Mouse (Mus musculus) lung, postnatal 0 days (tissue): ENCODE data around the gene Pygm.

Experiments used
- CTCF ChIP-seq: IDR thresholded peaks from 2 replicates; pipeline ENCODE4 v1.5.1; 2016; ENCODE audit warnings: antibody characterized with exemption, mild to moderate bottlenecking
- EP300 ChIP-seq: IDR thresholded peaks from 2 replicates; pipeline ENCODE4 v1.6.1; 2016; ENCODE audit warnings: antibody characterized with exemption, mild to moderate bottlenecking, control low read depth

DNA sequence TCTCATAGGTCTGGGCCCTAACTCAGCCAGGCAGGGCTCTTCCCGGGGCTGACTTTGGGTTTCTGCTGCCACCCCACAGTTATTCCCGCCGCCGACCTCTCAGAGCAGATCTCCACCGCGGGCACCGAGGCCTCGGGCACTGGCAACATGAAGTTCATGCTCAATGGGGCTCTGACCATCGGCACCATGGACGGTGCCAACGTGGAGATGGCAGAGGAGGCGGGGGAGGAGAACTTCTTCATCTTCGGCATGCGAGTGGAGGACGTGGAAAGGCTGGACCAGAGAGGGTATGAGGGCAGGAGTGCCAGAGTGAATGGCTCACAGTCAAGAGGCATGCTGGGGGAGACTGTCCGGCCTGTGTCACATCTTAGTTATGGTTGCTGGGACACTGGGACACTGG is 9.4 kb downstream of the Pygm start:
- TF ChIP-seq CTCF (no peak), EP300 (no peak)
